Mouse (Mus musculus): Measurements from ENCODE around the gene Saxo1.

- TF ChIP-seq CTCF (IDR thresholded peaks at IDR 0.05; ENCODE audit: borderline replicate concordance, insufficient read depth, low read length) (no peak), POLR2A (IDR thresholded peaks at IDR 0.05; ENCODE audit: low read depth, low read length) (no peak)
Observed at GRCm38 (mm10) chr4:86485052-86485451, 73.1 kb downstream of the Saxo1 start.

All from embryonic fibroblast, embryonic 13.5 days (primary cell).